Mouse (Mus musculus) lung, adult 2 months (tissue): ENCODE results near the gene Polr1a.

ENCODE experiments used
- CTCF ChIP-seq: fragments of 200-500 bp; IDR thresholded peaks from 2 replicates; pipeline ENCODE4 v1.5.1; 2011; ENCODE audit warnings: mild to moderate bottlenecking, low read length, control low read depth; ENCODE audit not compliant: insufficient read depth
- POLR2A ChIP-seq: fragments of 200-500 bp; IDR thresholded peaks from 2 replicates; pipeline ENCODE4 v1.6.1; 2011; ENCODE audit warnings: low read depth, mild to moderate bottlenecking, control low read depth, low read length, borderline replicate concordance; ENCODE audit errors: extremely low read depth

GRCm38 (mm10) chr6:71990371-71990837 lies 81.6 kb downstream of the Polr1a start:
- TF ChIP-seq CTCF (no peak), POLR2A (no peak)
